Mouse (Mus musculus) MEL (cell line): ENCODE results near the gene E2f1.

Experiments
- CTCF ChIP-seq, 3 experiments: IDR thresholded peaks in 2 of 3; conservative IDR thresholded peaks in 1 of 3; 2 replicates each; pipeline ENCODE4 v1.5.1; 2011 to 2012; ENCODE audit warnings: low read length in 3 of 3, low read depth in 2 of 3, mild to moderate bottlenecking in 2 of 3, improper control_type of control experiment in 1 of 3, inconsistent platforms in 1 of 3, mixed read lengths in 1 of 3, moderate library complexity in 1 of 3; ENCODE audit not compliant: control insufficient read depth in 1 of 3, insufficient read depth in 1 of 3, poor library complexity in 1 of 3, severe bottlenecking in 1 of 3
- HCFC1 ChIP-seq: IDR thresholded peaks from 2 replicates; pipeline ENCODE4 v1.6.1; 2012; ENCODE audit warnings: low read depth, mild to moderate bottlenecking, inconsistent platforms, low read length, improper control_type of control experiment, moderate library complexity
- SIN3A ChIP-seq: IDR thresholded peaks from 2 replicates; pipeline ENCODE4 v1.6.1; 2012; ENCODE audit warnings: low read length, improper control_type of control experiment, inconsistent platforms
- TBP ChIP-seq: IDR thresholded peaks from 2 replicates; pipeline ENCODE4 v1.8.0; 2011; ENCODE audit warnings: low read depth, low read length, improper control_type of control experiment

DNA sequence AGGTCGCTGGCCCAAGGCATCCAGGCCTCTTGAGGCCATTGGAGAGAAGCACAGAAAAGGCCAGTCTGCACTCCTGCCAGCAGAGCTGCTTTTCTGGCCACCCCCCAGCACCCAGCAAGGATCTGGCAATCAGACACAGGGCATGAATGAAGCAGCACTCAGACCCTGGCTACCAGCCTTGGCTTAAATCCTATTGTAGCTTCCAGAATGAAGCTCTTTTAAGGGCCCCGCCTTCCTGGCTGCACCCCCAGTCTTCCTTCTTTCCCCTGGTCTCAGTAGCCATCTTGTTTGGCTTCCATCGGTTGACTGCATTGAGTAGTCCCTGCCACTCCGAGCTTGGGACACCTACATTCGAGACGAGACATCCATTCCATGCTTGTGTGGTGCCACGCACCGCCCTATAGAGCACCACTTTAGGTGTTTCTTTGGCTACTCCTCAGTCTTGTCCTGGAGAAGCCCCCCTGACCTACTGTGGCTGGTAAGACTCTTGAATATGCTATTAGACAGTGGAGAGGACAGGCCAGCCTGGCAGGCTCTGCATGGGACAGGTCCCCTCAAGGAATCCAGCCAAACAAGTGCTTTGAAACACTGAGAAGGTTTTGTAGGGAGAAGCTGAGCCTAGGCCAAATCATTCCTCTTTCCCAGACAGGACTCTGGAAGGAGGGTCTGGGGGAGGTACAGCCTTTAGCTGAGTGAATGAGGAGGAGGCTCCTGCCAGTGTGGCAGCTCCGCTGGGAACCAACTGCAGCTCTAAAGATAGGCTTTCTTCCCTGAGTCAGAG lies 25.9 kb downstream of the E2f1 start:
- TF ChIP-seq CTCF (IDR thresholded peaks at IDR 0.05 in 2 of 3, conservative IDR thresholded peaks at IDR 0.05 in 1 of 3; ENCODE audit: control insufficient read depth in 1 of 3, insufficient read depth in 1 of 3, low read depth in 2 of 3, low read length in 3 of 3, poor library complexity in 1 of 3, severe bottlenecking in 1 of 3), result no peak
- no peak for TF ChIP-seq SIN3A
- TF ChIP-seq HCFC1, result no peak
- no peak for TF ChIP-seq TBP
